Mouse (Mus musculus): ENCODE measurements around the gene Prdm16. TPM values are rescaled to one million over a fixed set of nuclear protein-coding genes. Genes with fewer than 3 reads are reported as not detected.

Prdm16 gene
- polyA plus RNA-seq, 1 experiment from 2014 or later = 19.0 TPM

GRCm38 (mm10) chr4:154385918-154386317 lies 250.8 kb downstream of the Prdm16 start:
- Histone ChIP-seq H3K27me3 (ENCODE audit: insufficient read depth, low read length) (no peaks in the 10 kb centered on the region; the same call in 1 of the 2 replicates), H3K4me2 (ENCODE audit: low read length) (no peak overlapping the region), H3K9me3 (replicated peaks; ENCODE audit: low read length) (no peaks in the 10 kb centered on the region), H3K36me3 (ENCODE audit: insufficient read depth, low read length) (no peaks in the 10 kb centered on the region), H3K9ac (ENCODE audit: low read depth, low read length) (no peak overlapping the region), H3K27ac (no peak overlapping the region), H3K4me1 (replicated peaks; ENCODE audit: insufficient read depth, low read length) (peaks cover 12% of the 10 kb centered on the region), H3K4me3 (replicated peaks; ENCODE audit: low read depth, low read length) (no peak overlapping the region)
- 58% methylated on average over 2 of the region's 2 CpGs for WGBS
- no peak for ATAC-seq (replicated peaks; ENCODE audit: low FRiP score, low read depth)
- TF ChIP-seq CTCF (IDR thresholded peaks at IDR 0.05; ENCODE audit: low read depth) = no peak
- DNase-seq (ENCODE audit: low spot score) = no peak

- no peaks in the 10 kb centered on the region for H3K9me3 ChIP-seq (replicated peaks; ENCODE audit: low read length)
- H3K9ac ChIP-seq (ENCODE audit: low read depth, low read length) = no peak overlapping the region
- DNase-seq (ENCODE audit: low spot score) = no peak
- 76% methylated on average over 8 of the region's 8 CpGs for WGBS
- H3K4me2 ChIP-seq (ENCODE audit: low read length) = no peak overlapping the region
- H3K36me3 ChIP-seq (ENCODE audit: insufficient read depth, low read length) = no peaks in the 10 kb centered on the region
- no peak for TF ChIP-seq CTCF (IDR thresholded peaks at IDR 0.05; ENCODE audit: low read depth)
- no peak overlapping the region for H3K4me3 ChIP-seq (replicated peaks; ENCODE audit: low read depth, low read length)
- no peak for ATAC-seq (replicated peaks; ENCODE audit: low FRiP score, low read depth)
- no peaks in the 10 kb centered on the region; the same call in 1 of the 2 replicates for H3K27me3 ChIP-seq (ENCODE audit: insufficient read depth, low read length)
- no peak overlapping the region for H3K27ac ChIP-seq
- peaks cover 6% of the 10 kb centered on the region for H3K4me1 ChIP-seq (replicated peaks; ENCODE audit: insufficient read depth, low read length)
Measured at GRCm38 (mm10) chr4:154385208-154385607, 251.5 kb downstream of the Prdm16 start.

DNA sequence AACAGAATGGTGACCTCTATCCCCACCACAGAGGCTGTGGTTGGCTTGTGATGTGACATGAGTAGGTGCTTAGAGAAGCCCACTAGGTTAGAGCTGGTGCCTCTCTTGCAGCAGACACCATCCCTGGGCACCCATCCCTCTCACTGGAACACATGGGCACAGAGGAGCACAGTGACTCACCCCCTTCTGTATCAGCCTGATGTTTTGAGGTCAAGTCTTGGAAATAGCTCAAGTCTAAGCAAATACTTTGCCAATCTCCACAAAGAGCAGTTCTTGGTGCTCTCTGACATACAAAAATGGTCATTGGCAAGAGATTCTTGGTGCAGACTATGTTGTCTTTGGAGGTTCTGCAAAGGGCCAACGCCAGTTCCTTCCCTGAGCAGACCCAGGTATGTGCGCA lies 257.8 kb downstream of the Prdm16 start:
- no peak overlapping the region for H3K27ac ChIP-seq
- H3K36me3 ChIP-seq (ENCODE audit: insufficient read depth, low read length) = no peaks in the 10 kb centered on the region
- H3K27me3 ChIP-seq (ENCODE audit: insufficient read depth, low read length) = no peaks in the 10 kb centered on the region
- no peaks in the 10 kb centered on the region for H3K4me1 ChIP-seq (replicated peaks; ENCODE audit: insufficient read depth, low read length)
- WGBS = 93% methylated on average over 2 of the region's 2 CpGs
- H3K9me3 ChIP-seq (replicated peaks; ENCODE audit: low read length) = no peaks in the 10 kb centered on the region
- no peak for TF ChIP-seq CTCF (IDR thresholded peaks at IDR 0.05; ENCODE audit: low read depth)
- no peak overlapping the region for H3K9ac ChIP-seq (ENCODE audit: low read depth, low read length)
- H3K4me2 ChIP-seq (ENCODE audit: low read length) = no peak overlapping the region
- DNase-seq (ENCODE audit: low spot score) = no peak
- ATAC-seq (replicated peaks; ENCODE audit: low FRiP score, low read depth) = no peak
- H3K4me3 ChIP-seq (replicated peaks; ENCODE audit: low read depth, low read length) = no peak overlapping the region

GRCm38 (mm10) chr4:154375939-154376625 lies 260.6 kb downstream of the Prdm16 start:
- TF ChIP-seq CTCF (IDR thresholded peaks at IDR 0.05; ENCODE audit: low read depth) = no peak
- no peaks in the 10 kb centered on the region for H3K4me1 ChIP-seq (replicated peaks; ENCODE audit: insufficient read depth, low read length)
- H3K4me3 ChIP-seq (replicated peaks; ENCODE audit: low read depth, low read length) = no peak overlapping the region
- no peak for ATAC-seq (replicated peaks; ENCODE audit: low FRiP score, low read depth)
- no peak overlapping the region for H3K9ac ChIP-seq (ENCODE audit: low read depth, low read length)
- H3K27me3 ChIP-seq (ENCODE audit: insufficient read depth, low read length) = no peaks in the 10 kb centered on the region
- no peaks in the 10 kb centered on the region for H3K36me3 ChIP-seq (ENCODE audit: insufficient read depth, low read length)
- DNase-seq (ENCODE audit: low spot score) = no peak
- H3K4me2 ChIP-seq (ENCODE audit: low read length) = no peak overlapping the region
- WGBS = 53% methylated on average over 10 of the region's 10 CpGs
- no peaks in the 10 kb centered on the region for H3K9me3 ChIP-seq (replicated peaks; ENCODE audit: low read length)
- H3K27ac ChIP-seq = no peak overlapping the region

DNA sequence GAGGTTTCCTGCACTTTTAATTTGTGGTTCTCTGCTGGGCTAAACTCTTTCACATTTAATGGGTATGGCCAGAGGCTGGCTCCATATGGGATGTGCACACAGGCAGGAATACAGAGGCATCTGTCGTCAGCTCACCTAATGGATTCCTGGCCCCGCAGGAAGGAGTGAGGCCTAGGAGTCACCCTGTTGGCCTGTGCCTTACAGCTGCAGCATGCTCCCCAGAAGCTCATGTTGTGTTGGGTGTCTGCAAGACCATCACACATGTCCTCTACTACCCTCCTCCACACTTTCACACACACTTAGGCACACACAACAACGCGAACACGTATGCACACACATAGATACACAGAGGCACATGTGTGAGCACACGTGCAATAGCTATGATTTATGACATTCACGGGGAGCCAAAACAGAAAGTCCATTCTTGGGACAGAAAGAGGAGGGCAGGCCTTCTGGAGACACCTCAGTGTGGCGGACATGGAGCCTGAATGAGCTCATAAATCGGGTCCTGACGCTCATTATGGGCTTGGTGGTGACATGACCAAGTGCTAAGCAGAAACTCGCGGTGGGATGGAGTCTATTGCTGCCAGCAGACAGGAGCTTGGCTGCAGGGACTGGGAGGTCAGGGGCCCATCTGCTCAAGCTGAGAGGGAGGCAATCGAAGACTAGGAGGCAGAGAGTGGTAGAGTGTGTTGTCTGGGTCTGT lies 265.0 kb downstream of the Prdm16 start:
- H3K9me3 ChIP-seq (replicated peaks; ENCODE audit: low read length) = no peaks in the 10 kb centered on the region
- no peak for TF ChIP-seq CTCF (IDR thresholded peaks at IDR 0.05; ENCODE audit: low read depth)
- no peak overlapping the region for H3K27ac ChIP-seq
- no peaks in the 10 kb centered on the region for H3K4me1 ChIP-seq (replicated peaks; ENCODE audit: insufficient read depth, low read length)
- H3K9ac ChIP-seq (ENCODE audit: low read depth, low read length) = no peak overlapping the region
- ATAC-seq (replicated peaks; ENCODE audit: low FRiP score, low read depth) = no peak
- 49% methylated on average over 13 of the region's 13 CpGs for WGBS
- no peak for DNase-seq (ENCODE audit: low spot score)
- H3K4me2 ChIP-seq (ENCODE audit: low read length) = no peak overlapping the region
- H3K4me3 ChIP-seq (replicated peaks; ENCODE audit: low read depth, low read length) = no peak overlapping the region
- no peaks in the 10 kb centered on the region for H3K36me3 ChIP-seq (ENCODE audit: insufficient read depth, low read length)
- H3K27me3 ChIP-seq (ENCODE audit: insufficient read depth, low read length) = no peaks in the 10 kb centered on the region

- no peak for DNase-seq (ENCODE audit: low spot score)
Measured at GRCm38 (mm10) chr4:154370841-154371240, 265.8 kb downstream of the Prdm16 start.

More at GRCm38 (mm10) chr4:154370841-154371240, 265.8 kb downstream of the Prdm16 start:
- Histone ChIP-seq H3K36me3 (ENCODE audit: insufficient read depth, low read length) (no peaks in the 10 kb centered on the region), H3K4me3 (replicated peaks; ENCODE audit: low read depth, low read length) (no peak overlapping the region), H3K9ac (ENCODE audit: low read depth, low read length) (no peak overlapping the region), H3K4me1 (replicated peaks; ENCODE audit: insufficient read depth, low read length) (no peaks in the 10 kb centered on the region), H3K27me3 (ENCODE audit: insufficient read depth, low read length) (no peaks in the 10 kb centered on the region), H3K4me2 (ENCODE audit: low read length) (no peak overlapping the region), H3K9me3 (replicated peaks; ENCODE audit: low read length) (no peaks in the 10 kb centered on the region), H3K27ac (no peak overlapping the region)
- no peak for TF ChIP-seq CTCF (IDR thresholded peaks at IDR 0.05; ENCODE audit: low read depth)
- 65% methylated on average over 8 of the region's 8 CpGs for WGBS
- no peak for ATAC-seq (replicated peaks; ENCODE audit: low FRiP score, low read depth)

All from kidney, postnatal 0 days (tissue).